Mouse (Mus musculus) kidney, adult 2 months (tissue): ENCODE measurements around the gene Mrpl38.

Experiments used
- CTCF ChIP-seq: fragments of 200-500 bp; conservative IDR thresholded peaks from 2 replicates; pipeline ENCODE4 v1.5.1; 2011; ENCODE audit warnings: low read depth, mild to moderate bottlenecking, control low read depth, low read length, moderate library complexity, mixed read lengths; ENCODE audit not compliant: insufficient read depth, insufficient read length
- POLR2A ChIP-seq: fragments of 200-500 bp; IDR thresholded peaks from one replicate; pipeline ENCODE4 v1.6.1; 2011; ENCODE audit warnings: low read depth, low read length, control low read depth

- TF ChIP-seq CTCF (no peak), POLR2A (no peak)
These were observed 5.2 kb downstream of the Mrpl38 start for GRCm38 (mm10) chr11:116133497-116133896.
